Mouse (Mus musculus): Measurements from ENCODE around the gene Aars2. TPM values are rescaled to one million over a fixed set of nuclear protein-coding genes. Genes with fewer than 3 reads are reported as not detected.

Aars2 gene
- total and polyA plus RNA-seq, 3 experiments, result 14.4 to 63.5 (median 25.6) TPM

- Histone ChIP-seq H3K9me3 (replicated peaks; ENCODE audit: insufficient read depth, low read length) (no peaks in the 10 kb centered on the region), H3K79me2 (ENCODE audit: control insufficient read depth, insufficient read depth, low read length, poor library complexity) (no peaks in the 10 kb centered on the region), H3K27me3 (ENCODE audit: control insufficient read depth in 1 of 2, insufficient read depth in 2 of 2, low read length in 2 of 2) (peaks cover 7 to 10% of the 10 kb centered on the region in 2 experiments; a peak in 3 of 4 replicates), H3K36me3 (ENCODE audit: control insufficient read depth in 1 of 2, insufficient read depth in 2 of 2, low read length in 2 of 2) (no peaks in the 10 kb centered on the region), H3K4me1 (ENCODE audit: control insufficient read depth in 1 of 2, insufficient read depth in 2 of 2, low read length in 2 of 2) (no peaks in the 10 kb centered on the region), H3K9ac (ENCODE audit: control insufficient read depth, low read depth, low read length, poor library complexity, severe bottlenecking) (no peak overlapping the region), H3K27ac (ENCODE audit: control insufficient read depth, low read depth, low read length) (no peak overlapping the region), H3K4me3 (ENCODE audit: control insufficient read depth in 1 of 2, insufficient read depth in 1 of 2, low read depth in 2 of 2, low read length in 2 of 2) (no peak overlapping the region)
- TF ChIP-seq GATA1 (IDR thresholded peaks at IDR 0.05; ENCODE audit: low read depth, low read length) (no peak), HCFC1 (IDR thresholded peaks at IDR 0.05; ENCODE audit: low read depth, low read length) (no peak), MEF2A (IDR thresholded peaks at IDR 0.05; ENCODE audit: extremely low read depth, insufficient replicate concordance, low read depth, low read length, poor library complexity, severe bottlenecking) (no peak), ZMIZ1 (IDR thresholded peaks at IDR 0.05; ENCODE audit: low read depth, low read length) (no peak), TCF12 (IDR thresholded peaks at IDR 0.05; ENCODE audit: low read depth, low read length) (no peak), USF2 (IDR thresholded peaks at IDR 0.05; ENCODE audit: borderline replicate concordance in 1 of 2, insufficient read depth in 1 of 2, low read depth in 1 of 2, low read length in 2 of 2) (no peak), MAZ (IDR thresholded peaks at IDR 0.05; ENCODE audit: low read depth, low read length) (no peak), SIN3A (IDR thresholded peaks at IDR 0.05; ENCODE audit: low read length) (no peak), POLR2AphosphoS2 (IDR thresholded peaks at IDR 0.05; ENCODE audit: low read length) (no peak), ZC3H11A (IDR thresholded peaks at IDR 0.05; ENCODE audit: low read depth, low read length) (no peak), MAFK (IDR thresholded peaks at IDR 0.05; ENCODE audit: borderline replicate concordance, low read depth, low read length) (no peak), NRF1 (IDR thresholded peaks at IDR 0.05; ENCODE audit: insufficient read depth, low read depth, low read length, poor library complexity, severe bottlenecking) (no peak), UBTF (IDR thresholded peaks at IDR 0.05; ENCODE audit: borderline replicate concordance, insufficient read depth, low read depth, low read length) (no peak), GABPA (IDR thresholded peaks at IDR 0.05; ENCODE audit: low read depth, low read length) (no peak), POLR2AphosphoS5 (IDR thresholded peaks at IDR 0.05; ENCODE audit: borderline replicate concordance, low read depth, low read length) (no peak), E2F4 (IDR thresholded peaks at IDR 0.05; ENCODE audit: borderline replicate concordance, low read depth, low read length) (no peak), MAX (IDR thresholded peaks at IDR 0.05; ENCODE audit: low read length) (no peak), USF1 (IDR thresholded peaks at IDR 0.05; ENCODE audit: low read depth, low read length) (no peak)
- no peak for DNase-seq (ENCODE audit: low read depth, low spot score)
Measured at GRCm38 (mm10) chr17:45526571-45526970, 19.9 kb downstream of the Aars2 start.

- Histone ChIP-seq H3K27ac (ENCODE audit: control insufficient read depth, low read depth, low read length) (no peak overlapping the region), H3K4me3 (ENCODE audit: control insufficient read depth in 1 of 2, insufficient read depth in 1 of 2, low read depth in 2 of 2, low read length in 2 of 2) (no peak overlapping the region), H3K36me3 (ENCODE audit: control insufficient read depth in 1 of 2, insufficient read depth in 2 of 2, low read length in 2 of 2) (no peaks in the 10 kb centered on the region), H3K79me2 (ENCODE audit: control insufficient read depth, insufficient read depth, low read length, poor library complexity) (no peaks in the 10 kb centered on the region), H3K4me1 (ENCODE audit: control insufficient read depth in 1 of 2, insufficient read depth in 2 of 2, low read length in 2 of 2) (no peaks in the 10 kb centered on the region), H3K9me3 (replicated peaks; ENCODE audit: insufficient read depth, low read length) (no peaks in the 10 kb centered on the region), H3K27me3 (ENCODE audit: control insufficient read depth in 1 of 2, insufficient read depth in 2 of 2, low read length in 2 of 2) (peaks cover 12 to 15% of the 10 kb centered on the region in 2 experiments), H3K9ac (ENCODE audit: control insufficient read depth, low read depth, low read length, poor library complexity, severe bottlenecking) (no peak overlapping the region)
- DNase-seq (ENCODE audit: low read depth, low spot score), result no peak
- no peak for TF ChIP-seq USF1 (IDR thresholded peaks at IDR 0.05; ENCODE audit: low read depth, low read length)
- TF ChIP-seq NELFE (IDR thresholded peaks at IDR 0.05; ENCODE audit: low read depth, low read length), result no peak
- TF ChIP-seq POLR2A (IDR thresholded peaks at IDR 0.05; ENCODE audit: control insufficient read depth in 1 of 2, insufficient read depth in 1 of 2, low read depth in 1 of 2, low read length in 2 of 2, poor library complexity in 1 of 2), result no peak
- TF ChIP-seq CHD1 (IDR thresholded peaks at IDR 0.05; ENCODE audit: low read depth, low read length), result no peak
- no peak for TF ChIP-seq MAX (IDR thresholded peaks at IDR 0.05; ENCODE audit: low read length)
- TF ChIP-seq MXI1 (IDR thresholded peaks at IDR 0.05; ENCODE audit: low read depth, low read length), result no peak
- no peak for TF ChIP-seq KAT2A (conservative IDR thresholded peaks at IDR 0.05; ENCODE audit: low read depth, low read length)
- no peak for TF ChIP-seq NRF1 (IDR thresholded peaks at IDR 0.05; ENCODE audit: insufficient read depth, low read depth, low read length, poor library complexity, severe bottlenecking)
- no peak for TF ChIP-seq RAD21 (IDR thresholded peaks at IDR 0.05; ENCODE audit: low read depth, low read length)
- no peak for TF ChIP-seq SMC3 (IDR thresholded peaks at IDR 0.05; ENCODE audit: low read depth, low read length)
- TF ChIP-seq CHD2 (IDR thresholded peaks at IDR 0.05; ENCODE audit: low read length), result no peak
- TF ChIP-seq MYB (IDR thresholded peaks at IDR 0.05; ENCODE audit: low read depth, low read length), result no peak
- no peak for TF ChIP-seq ELF1 (IDR thresholded peaks at IDR 0.05; ENCODE audit: low read depth, low read length)
- no peak for TF ChIP-seq HCFC1 (IDR thresholded peaks at IDR 0.05; ENCODE audit: low read depth, low read length)
- no peak for TF ChIP-seq TBP (IDR thresholded peaks at IDR 0.05; ENCODE audit: low read depth, low read length)
- TF ChIP-seq ZC3H11A (IDR thresholded peaks at IDR 0.05; ENCODE audit: low read depth, low read length), result no peak
- TF ChIP-seq TCF12 (IDR thresholded peaks at IDR 0.05; ENCODE audit: low read depth, low read length), result no peak
- no peak for TF ChIP-seq UBTF (IDR thresholded peaks at IDR 0.05; ENCODE audit: borderline replicate concordance, insufficient read depth, low read depth, low read length)
- no peak for TF ChIP-seq GATA1 (IDR thresholded peaks at IDR 0.05; ENCODE audit: low read depth, low read length)
Measured at GRCm38 (mm10) chr17:45530346-45530782, 23.7 kb downstream of the Aars2 start.
